Mouse (Mus musculus): ENCODE results near the gene Pdzk1. TPM values are rescaled to one million over a fixed set of nuclear protein-coding genes. Genes with fewer than 3 reads are reported as not detected.

The Pdzk1 gene
- total and polyA plus RNA-seq, 3 experiments: 0.18 to 0.27 TPM; not detected in 1

- DNase-seq (ENCODE audit: low read depth, low spot score): no peak
- Histone ChIP-seq H3K9ac (ENCODE audit: control insufficient read depth, low read depth, low read length, poor library complexity, severe bottlenecking) (no peak overlapping the region), H3K4me3 (ENCODE audit: control insufficient read depth in 1 of 2, insufficient read depth in 1 of 2, low read depth in 2 of 2, low read length in 2 of 2) (no peak overlapping the region), H3K9me3 (replicated peaks; ENCODE audit: insufficient read depth, low read length) (no peaks in the 10 kb centered on the region), H3K4me1 (ENCODE audit: control insufficient read depth in 1 of 2, insufficient read depth in 2 of 2, low read length in 2 of 2) (0 out of 4 replicates have a peak, but pooled peaks cover 0 to 4% of the 10 kb centered on the region in 2 experiments), H3K27me3 (ENCODE audit: control insufficient read depth in 1 of 2, insufficient read depth in 2 of 2, low read length in 2 of 2) (peaks cover 0 to 3% of the 10 kb centered on the region in 2 experiments; a peak in 1 of 4 replicates), H3K79me2 (ENCODE audit: control insufficient read depth, insufficient read depth, low read length, poor library complexity) (no peaks in the 10 kb centered on the region), H3K36me3 (ENCODE audit: control insufficient read depth in 1 of 2, insufficient read depth in 2 of 2, low read length in 2 of 2) (no peaks in the 10 kb centered on the region; a peak in 1 of 4 replicates), H3K27ac (ENCODE audit: control insufficient read depth, low read depth, low read length) (no peak overlapping the region)
- TF ChIP-seq USF1 (IDR thresholded peaks at IDR 0.05; ENCODE audit: low read depth, low read length): no peak
- no peak for TF ChIP-seq TCF12 (IDR thresholded peaks at IDR 0.05; ENCODE audit: low read depth, low read length)
- TF ChIP-seq EP300 (IDR thresholded peaks at IDR 0.05; ENCODE audit: low read depth in 1 of 2, low read length in 2 of 2): no peak
- TF ChIP-seq ZC3H11A (IDR thresholded peaks at IDR 0.05; ENCODE audit: low read depth, low read length): no peak
- TF ChIP-seq MAX (IDR thresholded peaks at IDR 0.05; ENCODE audit: low read length): no peak
- no peak for TF ChIP-seq TAL1 (IDR thresholded peaks at IDR 0.05; ENCODE audit: low read length)
- no peak for TF ChIP-seq HCFC1 (IDR thresholded peaks at IDR 0.05; ENCODE audit: low read depth, low read length)
- no peak for TF ChIP-seq MYC (IDR thresholded peaks at IDR 0.05; ENCODE audit: low read depth, low read length)
- TF ChIP-seq UBTF (IDR thresholded peaks at IDR 0.05; ENCODE audit: borderline replicate concordance, insufficient read depth, low read depth, low read length): no peak
- TF ChIP-seq CTCF (IDR thresholded peaks at IDR 0.05 in 2 of 3, conservative IDR thresholded peaks at IDR 0.05 in 1 of 3; ENCODE audit: control insufficient read depth in 1 of 3, insufficient read depth in 1 of 3, low read depth in 2 of 3, low read length in 3 of 3, poor library complexity in 1 of 3, severe bottlenecking in 1 of 3): no peak
- no peak for TF ChIP-seq JUND (IDR thresholded peaks at IDR 0.05; ENCODE audit: low read depth, low read length)
- TF ChIP-seq KAT2A (conservative IDR thresholded peaks at IDR 0.05; ENCODE audit: low read depth, low read length): no peak
- TF ChIP-seq MAZ (IDR thresholded peaks at IDR 0.05; ENCODE audit: low read depth, low read length): no peak
- TF ChIP-seq GATA1 (IDR thresholded peaks at IDR 0.05; ENCODE audit: low read depth, low read length): no peak
- TF ChIP-seq POLR2AphosphoS2 (IDR thresholded peaks at IDR 0.05; ENCODE audit: low read length): no peak
- TF ChIP-seq SMC3 (IDR thresholded peaks at IDR 0.05; ENCODE audit: low read depth, low read length): no peak
- no peak for TF ChIP-seq ETS1 (IDR thresholded peaks at IDR 0.05; ENCODE audit: low read depth, low read length)
- no peak for TF ChIP-seq TBP (IDR thresholded peaks at IDR 0.05; ENCODE audit: low read depth, low read length)
Measured at GRCm38 (mm10) chr3:96855833-96856232, 26.7 kb downstream of the Pdzk1 start.

DNA sequence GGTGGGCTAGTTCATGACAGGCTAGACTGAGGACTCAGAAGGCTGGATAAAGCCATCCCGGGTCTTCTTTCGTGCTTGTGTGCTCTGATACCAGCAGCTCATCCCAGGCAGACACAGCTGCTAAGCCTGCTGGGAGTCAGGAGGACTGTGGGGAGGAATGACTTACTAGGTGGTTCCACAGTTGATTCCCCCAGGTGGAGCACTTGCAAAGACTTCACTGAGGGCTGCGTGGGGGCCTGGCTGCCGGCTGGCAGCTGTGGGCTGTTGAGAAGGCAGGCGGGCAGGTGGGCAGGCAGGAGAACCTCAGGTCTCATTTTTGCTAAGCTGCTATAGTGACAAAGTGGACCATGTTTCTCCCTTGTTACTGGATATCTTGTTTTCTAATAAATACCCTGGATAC is 31.4 kb downstream of the Pdzk1 start:
- TF ChIP-seq MAZ (IDR thresholded peaks at IDR 0.05; ENCODE audit: low read depth, low read length) (no peak), EP300 (IDR thresholded peaks at IDR 0.05; ENCODE audit: low read depth in 1 of 2, low read length in 2 of 2) (no peak), GABPA (IDR thresholded peaks at IDR 0.05; ENCODE audit: low read depth, low read length) (no peak), ELF1 (IDR thresholded peaks at IDR 0.05; ENCODE audit: low read depth, low read length) (no peak), TCF12 (IDR thresholded peaks at IDR 0.05; ENCODE audit: low read depth, low read length) (no peak), ZC3H11A (IDR thresholded peaks at IDR 0.05; ENCODE audit: low read depth, low read length) (no peak), E2F4 (IDR thresholded peaks at IDR 0.05; ENCODE audit: borderline replicate concordance, low read depth, low read length) (no peak), RAD21 (IDR thresholded peaks at IDR 0.05; ENCODE audit: low read depth, low read length) (no peak), POLR2AphosphoS2 (IDR thresholded peaks at IDR 0.05; ENCODE audit: low read length) (no peak), RCOR1 (IDR thresholded peaks at IDR 0.05; ENCODE audit: low read depth, low read length) (no peak)
- Histone ChIP-seq H3K4me1 (ENCODE audit: control insufficient read depth in 1 of 2, insufficient read depth in 2 of 2, low read length in 2 of 2) (no peaks in the 10 kb centered on the region), H3K9ac (ENCODE audit: control insufficient read depth, low read depth, low read length, poor library complexity, severe bottlenecking) (no peak overlapping the region), H3K27me3 (ENCODE audit: control insufficient read depth in 1 of 2, insufficient read depth in 2 of 2, low read length in 2 of 2) (no peaks in the 10 kb centered on the region), H3K4me3 (ENCODE audit: control insufficient read depth in 1 of 2, insufficient read depth in 1 of 2, low read depth in 2 of 2, low read length in 2 of 2) (no peak overlapping the region), H3K79me2 (ENCODE audit: control insufficient read depth, insufficient read depth, low read length, poor library complexity) (no peaks in the 10 kb centered on the region), H3K9me3 (replicated peaks; ENCODE audit: insufficient read depth, low read length) (no peaks in the 10 kb centered on the region), H3K36me3 (ENCODE audit: control insufficient read depth in 1 of 2, insufficient read depth in 2 of 2, low read length in 2 of 2) (no peaks in the 10 kb centered on the region; a peak in 1 of 4 replicates), H3K27ac (ENCODE audit: control insufficient read depth, low read depth, low read length) (no peak overlapping the region)
- DNase-seq (ENCODE audit: low read depth, low spot score): no peak
